Mouse (Mus musculus): ENCODE data around the gene Atad5. TPM values are rescaled to one million over a fixed set of nuclear protein-coding genes. Genes with fewer than 3 reads are reported as not detected.
A peak's percentile ranks its signal among the peaks of the same experiment; 100 is the strongest.
"Not testable (repeated sequence)": the region's sequence is repeated elsewhere in the genome, so short reads cannot be mapped to it uniquely, and the experiment has no call there.

Gene Atad5
- polyA plus RNA-seq, 1 experiment from 2014 or later, result 4.9 TPM

DNA sequence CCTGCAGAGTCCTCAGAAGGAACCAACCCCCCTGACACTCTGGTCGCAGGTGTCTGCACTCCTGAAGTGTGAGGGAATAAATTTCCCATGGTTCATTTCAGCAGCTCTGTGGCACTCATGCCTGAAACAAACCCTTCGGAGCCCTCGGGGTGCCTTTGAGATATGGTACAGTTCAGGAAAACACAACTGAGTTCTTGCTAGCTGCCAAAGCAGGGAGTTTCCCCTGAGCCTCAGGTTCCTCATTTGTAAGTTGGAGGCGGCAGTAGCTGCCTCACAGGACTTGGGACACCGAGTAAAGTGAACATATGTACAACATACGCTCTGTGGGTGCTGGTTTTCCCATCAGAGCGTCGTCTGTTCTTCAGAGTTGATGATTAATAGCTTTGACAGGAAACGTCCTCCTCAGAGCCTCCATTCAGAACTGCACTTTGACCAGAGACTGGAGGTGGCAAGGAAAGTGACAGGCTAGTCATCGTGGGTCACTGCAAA lies 56.6 kb downstream of the Atad5 start:
- Histone ChIP-seq H3K27me3 (ENCODE audit: insufficient read depth, low read length) (no peaks in the 10 kb centered on the region), H3K4me1 (replicated peaks; ENCODE audit: insufficient read depth, low read length) (peaks cover 5% of the 10 kb centered on the region; the same call in 1 of the 2 replicates), H3K36me3 (ENCODE audit: insufficient read depth, low read length) (no peaks in the 10 kb centered on the region), H3K4me2 (ENCODE audit: low read length) (no peak overlapping the region), H3K4me3 (replicated peaks; ENCODE audit: low read depth, low read length) (no peak overlapping the region), H3K9ac (ENCODE audit: low read depth, low read length) (no peak overlapping the region), H3K27ac (peak overlapping the region; percentile 47; the same call in 1 of the 2 replicates), H3K9me3 (replicated peaks; ENCODE audit: low read length) (no peaks in the 10 kb centered on the region)
- DNase-seq (ENCODE audit: low spot score) (peak; percentile 34), ATAC-seq (replicated peaks; ENCODE audit: low FRiP score, low read depth) (no peak)
- 24% methylated on average over 10 of the region's 10 CpGs for WGBS
- TF ChIP-seq CTCF (IDR thresholded peaks at IDR 0.05; ENCODE audit: low read depth), result no peak

DNA sequence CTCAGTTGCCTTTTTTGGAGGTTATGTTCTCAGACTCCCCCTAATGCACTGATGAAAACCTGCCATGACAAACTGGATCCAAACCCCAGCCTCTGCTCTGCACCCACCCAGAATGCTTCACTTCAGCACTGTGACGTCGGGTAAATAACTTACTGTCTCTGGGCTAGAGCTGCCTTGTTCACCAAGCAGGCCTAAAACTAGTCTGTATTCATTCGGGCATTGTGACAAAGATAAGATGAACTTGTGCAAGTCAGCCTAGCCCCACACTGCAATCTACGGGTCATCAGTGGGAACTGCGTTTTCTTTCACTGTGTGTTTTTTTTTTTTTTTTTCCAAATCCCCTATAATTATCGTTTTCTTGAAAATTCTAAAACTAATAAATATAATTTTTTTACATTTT lies 58.5 kb downstream of the Atad5 start:
- no peak overlapping the region for H3K4me2 ChIP-seq (ENCODE audit: low read length)
- ATAC-seq (replicated peaks; ENCODE audit: low FRiP score, low read depth), result no peak
- no peaks in the 10 kb centered on the region for H3K9me3 ChIP-seq (replicated peaks; ENCODE audit: low read length)
- no peak overlapping the region for H3K4me3 ChIP-seq (replicated peaks; ENCODE audit: low read depth, low read length)
- no peak overlapping the region for H3K27ac ChIP-seq
- peaks cover 5% of the 10 kb centered on the region; the same call in 1 of the 2 replicates for H3K4me1 ChIP-seq (replicated peaks; ENCODE audit: insufficient read depth, low read length)
- no peaks in the 10 kb centered on the region for H3K36me3 ChIP-seq (ENCODE audit: insufficient read depth, low read length)
- no peaks in the 10 kb centered on the region for H3K27me3 ChIP-seq (ENCODE audit: insufficient read depth, low read length)
- WGBS, result 68% methylated on average over 6 of the region's 6 CpGs
- DNase-seq (ENCODE audit: low spot score), result peak; percentile 23
- H3K9ac ChIP-seq (ENCODE audit: low read depth, low read length), result no peak overlapping the region
- TF ChIP-seq CTCF (IDR thresholded peaks at IDR 0.05; ENCODE audit: low read depth), result no peak

DNA sequence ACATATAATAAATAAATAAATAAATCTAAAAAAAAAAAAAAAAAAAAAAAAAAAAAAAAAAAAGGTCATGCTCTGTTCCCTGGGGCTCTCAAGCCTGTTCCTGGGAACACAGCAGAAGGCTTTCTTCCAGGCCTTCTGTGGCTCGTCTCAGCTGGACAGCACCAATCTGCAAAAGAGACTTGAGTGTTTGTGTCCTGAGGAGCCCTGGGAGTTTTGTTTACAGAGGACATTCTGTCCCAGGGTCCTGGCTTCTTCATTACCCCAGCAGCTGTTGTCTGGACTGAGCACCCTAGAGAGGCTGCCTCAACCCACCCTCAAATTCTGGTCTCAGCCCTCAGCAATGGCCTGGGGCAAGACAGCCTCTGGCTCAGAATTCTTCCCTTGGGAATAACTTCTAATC lies 59.1 kb downstream of the Atad5 start:
- no peak overlapping the region for H3K9ac ChIP-seq (ENCODE audit: low read depth, low read length)
- no peak overlapping the region for H3K4me2 ChIP-seq (ENCODE audit: low read length)
- 0 out of 2 replicates have a peak, but pooled peaks cover under 1% of the 10 kb centered on the region for H3K4me1 ChIP-seq (replicated peaks; ENCODE audit: insufficient read depth, low read length)
- no peaks in the 10 kb centered on the region for H3K9me3 ChIP-seq (replicated peaks; ENCODE audit: low read length)
- no peak overlapping the region for H3K4me3 ChIP-seq (replicated peaks; ENCODE audit: low read depth, low read length)
- no peaks in the 10 kb centered on the region for H3K27me3 ChIP-seq (ENCODE audit: insufficient read depth, low read length)
- peak; percentile 47; the same call in 1 of the 2 replicates for ATAC-seq (replicated peaks; ENCODE audit: low FRiP score, low read depth)
- TF ChIP-seq CTCF (IDR thresholded peaks at IDR 0.05; ENCODE audit: low read depth), result no peak
- peak; percentile 70 for DNase-seq (ENCODE audit: low spot score)
- H3K36me3 ChIP-seq (ENCODE audit: insufficient read depth, low read length), result no peaks in the 10 kb centered on the region
- no peak overlapping the region for H3K27ac ChIP-seq
- WGBS, result 48% methylated on average over 1 of the region's 1 CpGs

DNA sequence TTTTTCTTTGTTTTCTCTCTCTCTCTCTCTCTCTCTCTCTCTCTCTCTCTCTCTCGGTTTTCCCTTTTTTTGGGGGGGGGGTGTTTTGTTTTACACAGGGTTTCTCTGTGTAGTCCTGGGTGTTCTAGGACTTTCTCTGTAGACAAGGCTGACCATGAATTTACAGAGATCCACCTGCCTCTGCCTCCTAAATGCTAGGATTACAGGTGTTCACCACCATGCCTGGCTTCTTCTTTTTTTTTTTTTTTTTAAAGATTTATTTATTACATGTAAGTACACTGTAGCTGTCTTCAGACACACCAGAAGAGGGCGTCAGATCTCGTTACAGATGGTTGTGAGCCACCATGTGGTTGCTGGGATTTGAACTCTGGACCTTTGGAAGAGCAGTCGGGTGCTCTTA lies 59.8 kb downstream of the Atad5 start:
- 67% methylated on average over 1 of the region's 4 CpGs for WGBS
- not testable (repeated sequence) for ATAC-seq (replicated peaks; ENCODE audit: low FRiP score, low read depth); H3K4me3 ChIP-seq (replicated peaks; ENCODE audit: low read depth, low read length); H3K4me1 ChIP-seq (replicated peaks; ENCODE audit: insufficient read depth, low read length); DNase-seq (ENCODE audit: low spot score); H3K36me3 ChIP-seq (ENCODE audit: insufficient read depth, low read length); H3K9ac ChIP-seq (ENCODE audit: low read depth, low read length); H3K27me3 ChIP-seq (ENCODE audit: insufficient read depth, low read length); H3K27ac ChIP-seq; H3K4me2 ChIP-seq (ENCODE audit: low read length); H3K9me3 ChIP-seq (replicated peaks; ENCODE audit: low read length)

DNA sequence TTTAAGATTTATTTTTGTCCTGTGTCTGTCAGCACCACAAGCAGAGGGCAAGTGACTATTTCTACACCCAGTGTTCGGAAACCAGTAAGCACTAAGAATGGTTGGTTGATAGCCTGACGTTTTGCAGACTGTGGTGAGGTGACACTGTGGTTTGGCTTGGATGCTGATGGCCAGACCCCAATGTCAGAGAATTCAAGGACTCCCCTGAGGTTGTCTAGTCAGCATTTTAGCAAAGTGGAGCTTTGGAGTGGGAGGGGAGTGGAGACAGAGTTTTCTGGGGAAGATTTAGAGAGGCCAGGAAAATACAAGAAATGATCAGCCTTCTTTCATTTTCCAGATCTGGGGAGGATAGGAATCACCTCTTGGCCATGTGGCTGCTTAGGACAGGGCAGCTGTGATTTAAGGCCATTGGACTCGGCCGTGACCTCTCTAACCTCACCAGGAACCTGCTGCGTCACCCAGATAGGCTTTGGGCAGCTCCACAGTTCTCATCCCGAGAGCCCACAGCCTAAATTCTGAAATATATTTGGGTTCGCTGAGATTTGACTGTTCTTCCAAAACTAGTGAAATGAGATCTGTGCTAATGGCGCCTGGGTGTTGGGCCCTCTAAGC lies 60.3 kb downstream of the Atad5 start:
- H3K4me1 ChIP-seq (replicated peaks; ENCODE audit: insufficient read depth, low read length), result 0 out of 2 replicates have a peak, but pooled peaks cover 11% of the 10 kb centered on the region
- no peak for TF ChIP-seq CTCF (IDR thresholded peaks at IDR 0.05; ENCODE audit: low read depth)
- H3K27ac ChIP-seq, result no peak overlapping the region
- no peak overlapping the region for H3K4me3 ChIP-seq (replicated peaks; ENCODE audit: low read depth, low read length)
- WGBS, result 75% methylated on average over 8 of the region's 8 CpGs
- no peaks in the 10 kb centered on the region for H3K27me3 ChIP-seq (ENCODE audit: insufficient read depth, low read length)
- DNase-seq (ENCODE audit: low spot score), result no peak
- H3K9me3 ChIP-seq (replicated peaks; ENCODE audit: low read length), result no peaks in the 10 kb centered on the region
- no peak for ATAC-seq (replicated peaks; ENCODE audit: low FRiP score, low read depth)
- no peak overlapping the region for H3K9ac ChIP-seq (ENCODE audit: low read depth, low read length)
- no peak overlapping the region for H3K4me2 ChIP-seq (ENCODE audit: low read length)
- no peaks in the 10 kb centered on the region for H3K36me3 ChIP-seq (ENCODE audit: insufficient read depth, low read length)

DNA sequence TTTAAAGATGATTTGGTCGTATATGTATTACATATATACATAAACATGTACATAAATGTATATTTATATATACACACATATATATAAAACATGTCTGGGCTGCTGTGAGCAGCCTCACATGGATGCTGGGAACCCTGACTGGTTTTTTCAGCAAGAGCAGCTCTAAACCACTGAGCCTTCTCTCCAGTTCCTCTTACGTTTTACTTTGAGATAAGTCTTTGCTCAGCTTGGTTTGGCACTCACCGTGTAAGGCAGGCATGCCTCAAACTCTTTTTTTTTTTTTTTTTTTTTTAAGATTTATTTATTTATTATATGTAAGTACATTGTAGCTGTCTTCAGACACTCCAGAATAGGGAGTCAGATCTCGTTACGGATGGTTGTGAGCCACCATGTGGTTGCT lies 61.4 kb downstream of the Atad5 start:
- Histone ChIP-seq H3K27ac (no peak overlapping the region), H3K27me3 (ENCODE audit: insufficient read depth, low read length) (no peaks in the 10 kb centered on the region), H3K9ac (ENCODE audit: low read depth, low read length) (no peak overlapping the region), H3K4me3 (replicated peaks; ENCODE audit: low read depth, low read length) (no peak overlapping the region), H3K4me2 (ENCODE audit: low read length) (no peak overlapping the region), H3K36me3 (ENCODE audit: insufficient read depth, low read length) (no peaks in the 10 kb centered on the region), H3K4me1 (replicated peaks; ENCODE audit: insufficient read depth, low read length) (0 out of 2 replicates have a peak, but pooled peaks cover 12% of the 10 kb centered on the region), H3K9me3 (replicated peaks; ENCODE audit: low read length) (no peaks in the 10 kb centered on the region)
- WGBS, result 72% methylated on average over 5 of the region's 5 CpGs
- DNase-seq (ENCODE audit: low spot score) (no peak), ATAC-seq (replicated peaks; ENCODE audit: low FRiP score, low read depth) (no peak)
- TF ChIP-seq CTCF (IDR thresholded peaks at IDR 0.05; ENCODE audit: low read depth), result no peak
